In genomic region chrX:71106392-71106791, GRCm38 (mm10) we compare ENCODE assay signal across 10 mouse cellular contexts. TPM values are rescaled to one million over a fixed set of nuclear protein-coding genes. Genes with fewer than 3 reads are reported as not detected.
DNase-seq lines count a peak whose midpoint lies in the region; ATAC-seq and TF ChIP-seq lines count a peak whose summit lies in the region.
"Had no signal": no experiment of that assay in that cellular context is flagged by ENCODE, and none has a peak within 500 bp of the region (broad histone marks: within the 10 kb centered on the region; RNA-seq: fewer than 3 reads in every experiment).

No protein-coding gene starts in this region.

- TF ChIP-seq POLR2A in liver, adult 2 months (IDR thresholded peaks at IDR 0.05; ENCODE audit: extremely low read depth, insufficient read depth, low read length), result no peak

- DNase-seq in liver, adult 2 months (ENCODE audit: extremely low read depth, low read depth, low spot score), result peak; percentile 4
- DNase-seq in liver, embryonic 11.5 days (ENCODE audit: low spot score), result no peak
- peak; percentile 92 for DNase-seq in cerebellum, adult 9-10 months
- DNase-seq in heart, postnatal 25 days (ENCODE audit: low spot score), result peak; percentile 44
- peak; percentile 30 for DNase-seq in right cerebral cortex, postnatal 25 days
- DNase-seq in thymus, postnatal 25 days, result no peak
- DNase-seq in retina, embryonic 14.5 days (ENCODE audit: low spot score), result no peak

- no peak overlapping the region for H3K4me2 ChIP-seq in liver, embryonic 11.5 days
- H3K4me2 ChIP-seq: heart, embryonic 13.5 days; liver, embryonic 15.5 days had no signal

- H3K27ac ChIP-seq in liver, adult 2 months (replicated peaks; ENCODE audit: insufficient read depth, low read depth, low read length), result no peak overlapping the region
- no peak overlapping the region for H3K27ac ChIP-seq in liver, embryonic 11.5 days (ENCODE audit: low read depth, low read length)
- H3K27ac ChIP-seq: heart, embryonic 13.5 days; liver, embryonic 15.5 days had no signal

- H3K9ac ChIP-seq in liver, adult 2 months (ENCODE audit: low read depth, low read length), result no peak overlapping the region
- no peak overlapping the region for H3K9ac ChIP-seq in liver, embryonic 11.5 days (ENCODE audit: low read depth, low read length)
- H3K9ac ChIP-seq: heart, embryonic 13.5 days; liver, embryonic 15.5 days had no signal

- no peaks in the 10 kb centered on the region for H3K27me3 ChIP-seq in liver, adult 2 months (ENCODE audit: control insufficient read depth, insufficient read depth, low read length)
- peaks cover 4% of the 10 kb centered on the region for H3K27me3 ChIP-seq in liver, embryonic 11.5 days (replicated peaks; ENCODE audit: control insufficient read depth, insufficient read depth, low read length)

- ATAC-seq in liver, embryonic 11.5 days (replicated peaks; ENCODE audit: low FRiP score), result no peak
- no peak for ATAC-seq in granulocyte monocyte progenitor cell, adult 5-6 weeks (replicated peaks; ENCODE audit: poor library complexity, severe bottlenecking)

- TF ChIP-seq CTCF in liver, adult 2 months (IDR thresholded peaks at IDR 0.05; ENCODE audit: low read depth, low read length), result no peak

- H3K9me3 ChIP-seq in liver, embryonic 11.5 days (ENCODE audit: control insufficient read depth, low read length), result no peaks in the 10 kb centered on the region
- H3K9me3 ChIP-seq: heart, embryonic 13.5 days; liver, embryonic 15.5 days had no signal

- H3K4me3 ChIP-seq in liver, adult 2 months (ENCODE audit: insufficient read depth, low read depth, low read length), result no peak overlapping the region
- no peak overlapping the region for H3K4me3 ChIP-seq in liver, embryonic 11.5 days (ENCODE audit: low read depth, low read length)
- H3K4me3 ChIP-seq: heart, embryonic 13.5 days; liver, embryonic 15.5 days had no signal

- H3K79me2 ChIP-seq in liver, adult 2 months (ENCODE audit: control insufficient read depth, insufficient read depth, low read length), result no peaks in the 10 kb centered on the region

- H3K36me3 ChIP-seq in liver, adult 2 months (ENCODE audit: control insufficient read depth, insufficient read depth, low read length), result no peaks in the 10 kb centered on the region
- H3K36me3 ChIP-seq in liver, embryonic 11.5 days (ENCODE audit: control insufficient read depth, insufficient read depth, low read length), result no peaks in the 10 kb centered on the region
- H3K36me3 ChIP-seq: heart, embryonic 13.5 days; liver, embryonic 15.5 days had no signal

- H3K4me1 ChIP-seq in liver, adult 2 months (ENCODE audit: control insufficient read depth, insufficient read depth, low read length), result no peaks in the 10 kb centered on the region; the same call in 1 of the 2 replicates
- no peaks in the 10 kb centered on the region for H3K4me1 ChIP-seq in liver, embryonic 11.5 days (replicated peaks; ENCODE audit: control insufficient read depth, insufficient read depth, low read length)
- H3K4me1 ChIP-seq: heart, embryonic 13.5 days; liver, embryonic 15.5 days had no signal

- 83% methylated on average over 4 of the region's 4 CpGs for WGBS in liver, adult 2 months
- WGBS in liver, embryonic 11.5 days, result 77% methylated on average over 4 of the region's 4 CpGs

- intact Hi-C loops in heart, postnatal 25 days (cut with DNase I), result loop anchor here (5.0 kb wide), 1 partner anchor 54 kb away; the partner anchor contains the start of gene Mamld1

RNA-seq across cellular contexts. Expression of gene Mamld1, which starts 56.3 kb away (rescaled TPM):
- total RNA-seq in liver, adult 2 months (2014; rRNA removed), result 0.27 and 0.37 TPM in 2 replicates
- polyA plus RNA-seq in liver, adult 2 months (2012; rRNA removed), result 0.24 and 0.27 TPM in 2 replicates
- 0.63 and 0.69 TPM in 2 replicates for polyA plus RNA-seq in liver, embryonic 11.5 days (2014; fragmentation: Nextera tagmentation; extraction: Ambion mirVana)
- total RNA-seq in heart, postnatal 25 days (2021), result 1 to 10 TPM; 7.6 to 8.4 TPM
- 0.04 TPM in 1 of 2 replicates, not detected in the other for total RNA-seq in granulocyte monocyte progenitor cell, adult 5-6 weeks (2014; fragmentation: Nextera tagmentation)
- 0.17 TPM in 1 of 2 replicates, not detected in the other for total RNA-seq in granulocyte monocyte progenitor cell, adult 5-6 weeks (2017)

Comparison
In these comparisons a context has a peak if more than half of its experiments do, and no peak if none do; other contexts are left out.
1. DNase-seq: peak in liver, adult 2 months (single experiment), cerebellum, adult 9-10 months (single experiment), heart, postnatal 25 days (single experiment) and right cerebral cortex, postnatal 25 days (single experiment); none in liver, embryonic 11.5 days (single experiment), thymus, postnatal 25 days (single experiment) and retina, embryonic 14.5 days (single experiment).